8 mouse cellular contexts compared by ENCODE assay signal in the genomic region with DNA sequence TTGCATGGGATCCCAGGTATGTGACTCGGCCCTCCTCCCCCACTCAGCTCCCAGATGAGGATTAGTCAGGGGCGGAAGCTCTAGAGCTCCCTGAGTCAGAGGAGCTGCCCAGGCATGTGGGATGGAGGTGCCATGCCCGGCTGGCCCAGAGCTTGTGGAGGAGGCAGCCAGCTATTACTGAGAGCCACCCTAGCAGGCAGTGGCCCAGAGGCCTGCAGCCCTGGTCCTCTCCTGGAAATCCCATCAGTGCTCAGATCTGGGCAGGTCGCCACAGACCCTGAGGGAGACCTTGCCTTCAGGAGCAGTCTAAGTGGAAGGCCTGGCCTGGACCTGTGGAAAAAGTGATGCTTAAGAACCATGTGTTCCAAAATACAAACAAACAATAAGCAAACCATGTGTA. TPM values are rescaled to one million over a fixed set of nuclear protein-coding genes. Genes with fewer than 3 reads are reported as not detected.
A peak's percentile ranks its signal among the peaks of the same experiment; 100 is the strongest.
DNase-seq lines count a peak whose midpoint lies in the region; ATAC-seq and TF ChIP-seq lines count a peak whose summit lies in the region.

No protein-coding gene starts in this region.

- intact Hi-C loops in heart, postnatal 10 days (cut with DNase I), result no loop called here

- 0 out of 2 replicates have a peak overlapping the region, but pooled peaks have one; percentile 4 for H3K27ac ChIP-seq in liver, embryonic 12.5 days
- H3K27ac ChIP-seq in liver, postnatal 0 days (ENCODE audit: low read depth), result no peak overlapping the region
- H3K27ac ChIP-seq in embryonic fibroblast, embryonic 13.5 days (ENCODE audit: insufficient read depth, low read length), result peak overlapping the region; percentile 88

- H3K4me3 ChIP-seq in liver, embryonic 12.5 days, result no peak overlapping the region
- no peak overlapping the region for H3K4me3 ChIP-seq in liver, postnatal 0 days (ENCODE audit: low read depth, low read length)
- no peak overlapping the region for H3K4me3 ChIP-seq in embryonic fibroblast, embryonic 13.5 days (ENCODE audit: insufficient read depth, low read length)

- POLR2A ChIA-PET in Patski (lab: Charles Lee), result no interaction called here

- ATAC-seq in liver, embryonic 12.5 days, result no peak
- ATAC-seq in liver, postnatal 0 days, result no peak
- ATAC-seq in Patski, result peak; percentile 73

- H3K9me3 ChIP-seq in liver, embryonic 12.5 days (replicated peaks), result no peaks in the 10 kb centered on the region
- H3K9me3 ChIP-seq in liver, postnatal 0 days (ENCODE audit: low read length), result no peaks in the 10 kb centered on the region

- no peak overlapping the region for H3K9ac ChIP-seq in liver, embryonic 12.5 days
- no peak overlapping the region for H3K9ac ChIP-seq in liver, postnatal 0 days (replicated peaks)

- WGBS in liver, embryonic 12.5 days (ENCODE audit: insufficient replicate concordance), result 66% methylated on average over 4 of the region's 4 CpGs
- 67% methylated on average over 4 of the region's 4 CpGs for WGBS in liver, postnatal 0 days (ENCODE audit: insufficient replicate concordance)

- no peaks in the 10 kb centered on the region for H3K27me3 ChIP-seq in liver, embryonic 12.5 days (replicated peaks)
- no peaks in the 10 kb centered on the region for H3K27me3 ChIP-seq in liver, postnatal 0 days (ENCODE audit: insufficient read depth, low read length)
- no peaks in the 10 kb centered on the region for H3K27me3 ChIP-seq in Patski

- no peak for TF ChIP-seq CTCF in liver, postnatal 0 days (IDR thresholded peaks at IDR 0.05; ENCODE audit: low read depth)
- no peak for TF ChIP-seq CTCF in Patski (IDR thresholded peaks at IDR 0.05)
- no peak for TF ChIP-seq CTCF in embryonic fibroblast, embryonic 13.5 days (IDR thresholded peaks at IDR 0.05; ENCODE audit: borderline replicate concordance, insufficient read depth, low read length)

- peaks cover 80% of the 10 kb centered on the region for H3K4me1 ChIP-seq in liver, embryonic 12.5 days
- peaks cover 37% of the 10 kb centered on the region for H3K4me1 ChIP-seq in liver, postnatal 0 days (ENCODE audit: insufficient read depth)
- peaks cover 40% of the 10 kb centered on the region for H3K4me1 ChIP-seq in embryonic fibroblast, embryonic 13.5 days (ENCODE audit: control insufficient read depth, insufficient read depth, low read length)

- H3K36me3 ChIP-seq in liver, embryonic 12.5 days, result peaks cover 8% of the 10 kb centered on the region
- H3K36me3 ChIP-seq in liver, postnatal 0 days (replicated peaks; ENCODE audit: insufficient read depth, low read length), result 0 out of 2 replicates have a peak, but pooled peaks cover 3% of the 10 kb centered on the region

- no peak for TF ChIP-seq POLR2A in embryonic fibroblast, embryonic 13.5 days (IDR thresholded peaks at IDR 0.05; ENCODE audit: low read depth, low read length)

- no peak overlapping the region for H3K4me2 ChIP-seq in liver, embryonic 12.5 days
- H3K4me2 ChIP-seq in liver, postnatal 0 days (ENCODE audit: low read depth, low read length), result no peak overlapping the region

- CTCF ChIA-PET in Patski (lab: Charles Lee), result interaction anchor here (1.0 to 1.8 kb wide), 4 partner anchors 18 to 44 kb away, joined by 3 to 5 read pairs (median 4); no protein-coding TSS in a partner anchor

- no peak for DNase-seq in liver, postnatal 0 days
- no peak for DNase-seq in Patski (ENCODE audit: low read depth, low spot score)
- peak; percentile 43 for DNase-seq in heart, postnatal 10 days
- no peak for DNase-seq in cerebellum, adult 9-11 months
- no peak for DNase-seq in right cerebral cortex, postnatal 25 days
- DNase-seq in lung, postnatal 25 days (ENCODE audit: low spot score), result no peak

- TF ChIP-seq EP300 in liver, postnatal 0 days (IDR thresholded peaks at IDR 0.05; ENCODE audit: low read depth), result no peak

- in situ Hi-C loops in Patski (cut with MboI; ENCODE audit: low pct_unique_long_range_greater_than_20kb), result no loop called here

RNA-seq across cellular contexts. Expression of a gene that starts 7.0 kb away (rescaled TPM):
- polyA plus RNA-seq in liver, embryonic 12.5 days (2016; fragmentation: Nextera tagmentation; extraction: Ambion mirVana), result 2.2 and 2.7 TPM in 2 replicates
- 1.8 and 1.9 TPM in 2 replicates for polyA plus RNA-seq in liver, postnatal 0 days (2015; fragmentation: Nextera tagmentation; extraction: Ambion mirVana)
- polyA plus RNA-seq in Patski (2021), result 59.8 TPM
- 67.6 and 103 TPM in 2 replicates for polyA plus RNA-seq in embryonic fibroblast, embryonic 13.5 days (2011; ENCODE audit: insufficient read length, low read depth, missing spikeins)
- total RNA-seq in heart, postnatal 10 days (2021), result 10 to 100 TPM; 18.4 to 23.3 TPM

RNA-seq across cellular contexts. Expression of a gene that starts 24.2 kb away (rescaled TPM):
- polyA plus RNA-seq in liver, embryonic 12.5 days (2016; fragmentation: Nextera tagmentation; extraction: Ambion mirVana), result 5.2 and 5.6 TPM in 2 replicates
- 22.8 and 24.4 TPM in 2 replicates for polyA plus RNA-seq in liver, postnatal 0 days (2015; fragmentation: Nextera tagmentation; extraction: Ambion mirVana)
- polyA plus RNA-seq in Patski (2021), result 1.7 TPM
- polyA plus RNA-seq in embryonic fibroblast, embryonic 13.5 days (2011; ENCODE audit: insufficient read length, low read depth, missing spikeins), result 2.2 and 4.8 TPM in 2 replicates
- 100 to 1,000 TPM; 129 to 136 TPM for total RNA-seq in heart, postnatal 10 days (2021)

RNA-seq across cellular contexts. Expression of a gene that starts 48.9 kb away (rescaled TPM):
- polyA plus RNA-seq in liver, embryonic 12.5 days (2016; fragmentation: Nextera tagmentation; extraction: Ambion mirVana), result 126 and 137 TPM in 2 replicates
- polyA plus RNA-seq in liver, postnatal 0 days (2015; fragmentation: Nextera tagmentation; extraction: Ambion mirVana), result 55.6 and 62.2 TPM in 2 replicates
- polyA plus RNA-seq in Patski (2021), result 36.0 TPM
- polyA plus RNA-seq in embryonic fibroblast, embryonic 13.5 days (2011; ENCODE audit: insufficient read length, low read depth, missing spikeins), result 89.1 and 93.5 TPM in 2 replicates
- total RNA-seq in heart, postnatal 10 days (2021), result 10 to 100 TPM; 26.4 to 31.4 TPM

Comparison
In these comparisons a context has a peak if more than half of its experiments do, and no peak if none do; other contexts are left out.
1. DNase-seq: peak in heart, postnatal 10 days (2 of 2); none in liver, postnatal 0 days (single experiment), Patski (single experiment), cerebellum, adult 9-11 months (single experiment), right cerebral cortex, postnatal 25 days (single experiment) and lung, postnatal 25 days (single experiment).
2. RNA of a gene that starts 7.0 kb away (polyA plus RNA-seq): 67.6 to 103 TPM in embryonic fibroblast, embryonic 13.5 days and 59.8 TPM in Patski (single experiment); 2.2 to 2.7 TPM in liver, embryonic 12.5 days and 1.8 to 1.9 TPM in liver, postnatal 0 days; every median in the first group is over 10 times any median in the second.